9 mouse cellular contexts compared by ENCODE assay signal in genomic region chr3:39814814-39815213, GRCm38 (mm10).
A peak's percentile ranks its signal among the peaks of the same experiment; 100 is the strongest.
DNase-seq lines count a peak whose midpoint lies in the region; ATAC-seq and TF ChIP-seq lines count a peak whose summit lies in the region.
"Had no signal": no experiment of that assay in that cellular context is flagged by ENCODE, and none has a peak within 500 bp of the region (broad histone marks: within the 10 kb centered on the region; RNA-seq: fewer than 3 reads in every experiment).

No protein-coding gene starts in this region.

- TF ChIP-seq RAD21 in MEL (IDR thresholded peaks at IDR 0.05; ENCODE audit: low read depth, low read length): peak; percentile 47

- TF ChIP-seq CTCF in cerebellum, adult 2 months (IDR thresholded peaks at IDR 0.05; ENCODE audit: borderline replicate concordance, insufficient read depth, low read depth, low read length): peak; percentile 68
- TF ChIP-seq CTCF in MEL (IDR thresholded peaks at IDR 0.05 in 2 of 3, conservative IDR thresholded peaks at IDR 0.05 in 1 of 3; ENCODE audit: control insufficient read depth in 1 of 3, insufficient read depth in 1 of 3, low read depth in 2 of 3, low read length in 3 of 3, poor library complexity in 1 of 3, severe bottlenecking in 1 of 3): peak; percentile 24 to 59 (median 46); a peak in 4 of 6 replicates

- peak; percentile 26 to 33 for DNase-seq in cerebellum, adult 2 months
- DNase-seq in cerebellum, adult 11-12 months: no peak
- peak; percentile 12 for DNase-seq in MEL (ENCODE audit: low read depth, low spot score)
- peak; percentile 31 for DNase-seq in gastrocnemius, postnatal 14 days
- peak; percentile 72 to 74 for DNase-seq in layer of hippocampus, postnatal 10 days (ENCODE audit: low spot score in 2 of 2)
- peak; percentile 26 for DNase-seq in telencephalon, adult 2 months (ENCODE audit: low read depth, low spot score)

- TF ChIP-seq EP300 in MEL (IDR thresholded peaks at IDR 0.05; ENCODE audit: low read depth in 1 of 2, low read length in 2 of 2): no peak

- TF ChIP-seq POLR2A in cerebellum, adult 2 months (IDR thresholded peaks at IDR 0.05; ENCODE audit: borderline replicate concordance, insufficient read depth, low read length): no peak
- TF ChIP-seq POLR2A in MEL (IDR thresholded peaks at IDR 0.05; ENCODE audit: control insufficient read depth in 1 of 2, insufficient read depth in 1 of 2, low read depth in 1 of 2, low read length in 2 of 2, poor library complexity in 1 of 2): no peak

- H3K79me2 ChIP-seq in MEL (ENCODE audit: control insufficient read depth, insufficient read depth, low read length, poor library complexity): no peaks in the 10 kb centered on the region

- H3K4me1 ChIP-seq in cerebellum, adult 2 months (ENCODE audit: control insufficient read depth, insufficient read depth, low read length): no peaks in the 10 kb centered on the region
- no peaks in the 10 kb centered on the region for H3K4me1 ChIP-seq in MEL (ENCODE audit: control insufficient read depth in 1 of 2, insufficient read depth in 2 of 2, low read length in 2 of 2)

- H3K36me3 ChIP-seq in MEL (ENCODE audit: control insufficient read depth in 1 of 2, insufficient read depth in 2 of 2, low read length in 2 of 2): no peaks in the 10 kb centered on the region
- H3K36me3 ChIP-seq: limb, embryonic 12.5 days had no signal

- WGBS in cerebellum, adult 2 months: 19% methylated on average over 6 of the region's 6 CpGs

- no peak overlapping the region for H3K9ac ChIP-seq in MEL (ENCODE audit: control insufficient read depth, low read depth, low read length, poor library complexity, severe bottlenecking)
- H3K9ac ChIP-seq: limb, embryonic 12.5 days had no signal

- no peaks in the 10 kb centered on the region for H3K9me3 ChIP-seq in MEL (replicated peaks; ENCODE audit: insufficient read depth, low read length)
- H3K9me3 ChIP-seq: limb, embryonic 12.5 days had no signal

- no peak overlapping the region for H3K27ac ChIP-seq in cerebellum, adult 2 months (ENCODE audit: insufficient read depth, low read length)
- H3K27ac ChIP-seq in MEL (ENCODE audit: control insufficient read depth, low read depth, low read length): no peak overlapping the region
- H3K27ac ChIP-seq: limb, embryonic 12.5 days had no signal

- no peaks in the 10 kb centered on the region for H3K27me3 ChIP-seq in cerebellum, adult 2 months (ENCODE audit: control insufficient read depth, insufficient read depth, low read length)
- no peaks in the 10 kb centered on the region for H3K27me3 ChIP-seq in MEL (ENCODE audit: control insufficient read depth in 1 of 2, insufficient read depth in 2 of 2, low read length in 2 of 2)
- H3K27me3 ChIP-seq: limb, embryonic 12.5 days had no signal

- ATAC-seq in common myeloid progenitor, adult 5-6 weeks (replicated peaks; ENCODE audit: low read depth, poor library complexity, severe bottlenecking): peak; percentile 71; the same call in 1 of the 2 replicates
- peak; percentile 77 for ATAC-seq in megakaryocyte progenitor cell, adult 5-6 weeks (replicated peaks; ENCODE audit: poor library complexity)

- intact Hi-C loops in gastrocnemius, postnatal 14 days (cut with DNase I; ENCODE audit: low total_unique reads): loop anchor here (10.0 kb wide), 1 partner anchor 420 kb away; no protein-coding TSS in a partner anchor

- H3K4me3 ChIP-seq in cerebellum, adult 2 months (replicated peaks; ENCODE audit: insufficient read depth, low read depth, low read length): no peak overlapping the region
- no peak overlapping the region for H3K4me3 ChIP-seq in MEL (ENCODE audit: control insufficient read depth in 1 of 2, insufficient read depth in 1 of 2, low read depth in 2 of 2, low read length in 2 of 2)
- H3K4me3 ChIP-seq: limb, embryonic 12.5 days had no signal

TF ChIP-seq in MEL, 35 proteins besides CTCF, POLR2A, EP300 and RAD21:
- peak; percentile 43 for TF ChIP-seq SMC3 (IDR thresholded peaks at IDR 0.05; ENCODE audit: low read depth, low read length)
- no peak for TF ChIP-seq MAX (IDR thresholded peaks at IDR 0.05; ENCODE audit: low read length)
TF ChIP-seq in MEL: peak in this region for 1.
